Mouse (Mus musculus) gastrocnemius, adult 2 months (tissue): ENCODE measurements around the gene Gm5426. TPM values are rescaled to one million over a fixed set of nuclear protein-coding genes. Genes with fewer than 3 reads are reported as not detected.
"Not testable (repeated sequence)": the region's sequence is repeated elsewhere in the genome, so short reads cannot be mapped to it uniquely, and the experiment has no call there.

ENCODE experiments used
- DNase-seq: peaks from one replicate; pipeline ENCODE4 v3.0.0; 2022
- H3K27ac ChIP-seq: fragments of 200-600 bp; 2 replicates; pipeline ENCODE4 v1.8.1; 2022; ENCODE audit warnings: mild to moderate bottlenecking
- H3K4me3 ChIP-seq: fragments of 200-600 bp; 2 replicates; pipeline ENCODE4 v1.8.1; 2022; ENCODE audit warnings: mild to moderate bottlenecking, moderate library complexity
- CTCF ChIP-seq: fragments of 200-600 bp; IDR thresholded peaks from 2 replicates; pipeline ENCODE4 v1.8.1; 2022; ENCODE audit warnings: antibody characterized with exemption, mild to moderate bottlenecking, moderate library complexity
- intact Hi-C: fragments of 180-260 bp; cut with DNase I; formaldehyde crosslinking; loops from one replicate; pipeline ENCODE4 v1.15.1; 2025
- long read RNA-seq, 2 experiments: library from polyadenylated mRNA; stranded (forward); transcript quantifications; one replicate each; pipeline ENCODE4 v2.0.0; 2021
- total RNA-seq, 2 experiments: library from RNA; stranded (reverse); gene quantifications; 2 replicates each; pipeline ENCODE4 v1.2.3; 2021

Gene Gm5426
- not detected for total RNA-seq
- long read RNA-seq, experiment 1: 0 reads
- long read RNA-seq, experiment 2: 0 reads

DNA sequence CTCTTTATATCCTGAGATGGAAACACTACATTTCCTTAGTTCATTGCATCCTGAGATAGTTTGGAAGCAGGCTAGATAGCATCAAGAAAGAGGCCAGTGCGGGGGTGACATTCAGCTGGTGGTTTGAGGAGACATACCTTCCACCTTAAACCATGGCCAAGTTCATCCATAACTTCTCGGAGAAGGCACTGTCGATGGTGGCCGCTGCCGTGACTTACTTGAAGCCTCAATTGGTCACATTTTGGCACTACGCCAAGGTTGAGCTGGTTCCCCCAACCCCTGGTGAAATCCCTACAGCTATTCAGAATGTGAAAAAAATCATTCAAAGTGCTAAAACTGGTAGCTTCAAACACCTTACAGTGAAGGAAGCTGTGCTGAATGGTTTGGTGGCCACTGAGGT is at the start of gene Gm5426:
TSS of gene Gm5426 (plus strand) at position 153 of the 400 bp plus-strand sequence.
- DNase-seq, H3K4me3 ChIP-seq, intact Hi-C loops, H3K27ac ChIP-seq: not testable (repeated sequence)

DNA sequence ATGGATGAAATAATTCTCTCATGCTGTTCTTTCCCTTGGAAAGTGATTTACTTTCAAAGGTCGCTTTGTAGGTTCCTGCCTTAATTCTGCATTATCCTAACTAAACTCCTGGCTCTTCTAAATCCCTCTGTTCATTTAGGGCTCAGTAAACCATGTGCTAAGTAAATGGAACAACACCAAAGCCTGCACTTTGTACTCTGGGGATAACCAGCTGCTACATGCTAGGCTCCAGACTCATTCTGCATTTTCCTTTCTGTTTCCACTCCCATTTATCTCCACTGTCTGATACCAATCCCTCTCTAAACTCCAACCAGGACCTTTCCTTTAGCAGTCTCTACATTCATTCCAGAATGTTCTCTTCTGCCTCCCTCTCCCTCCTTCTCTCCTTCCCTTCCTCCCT is 46.7 kb upstream of the Gm5426 start:
- no peak overlapping the region for H3K4me3 ChIP-seq
- TF ChIP-seq CTCF: no peak
- intact Hi-C loops: no loop called here
- H3K27ac ChIP-seq: no peak overlapping the region
- DNase-seq: no peak

DNA sequence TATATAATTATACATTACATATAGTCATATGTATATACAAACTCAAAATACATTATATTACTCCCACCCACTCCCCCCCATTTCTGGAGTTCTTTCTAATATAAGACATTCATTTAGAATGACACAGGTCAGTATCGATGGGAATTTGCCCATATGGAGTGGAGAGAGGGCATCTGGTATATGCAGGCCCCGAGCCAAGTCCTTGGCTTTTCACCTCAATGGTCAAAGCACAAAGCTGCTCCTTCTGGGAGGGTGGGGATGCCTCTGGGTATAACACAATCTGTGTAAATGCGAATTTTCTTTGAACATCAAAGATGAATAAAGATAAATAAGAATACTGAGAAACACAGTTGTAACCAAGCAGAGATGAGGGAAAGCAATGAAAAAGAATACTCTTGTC is 46.0 kb upstream of the Gm5426 start:
- no peak overlapping the region for H3K4me3 ChIP-seq
- no peak overlapping the region for H3K27ac ChIP-seq
- intact Hi-C loops: no loop called here
- no peak for TF ChIP-seq CTCF
- DNase-seq: no peak

DNA sequence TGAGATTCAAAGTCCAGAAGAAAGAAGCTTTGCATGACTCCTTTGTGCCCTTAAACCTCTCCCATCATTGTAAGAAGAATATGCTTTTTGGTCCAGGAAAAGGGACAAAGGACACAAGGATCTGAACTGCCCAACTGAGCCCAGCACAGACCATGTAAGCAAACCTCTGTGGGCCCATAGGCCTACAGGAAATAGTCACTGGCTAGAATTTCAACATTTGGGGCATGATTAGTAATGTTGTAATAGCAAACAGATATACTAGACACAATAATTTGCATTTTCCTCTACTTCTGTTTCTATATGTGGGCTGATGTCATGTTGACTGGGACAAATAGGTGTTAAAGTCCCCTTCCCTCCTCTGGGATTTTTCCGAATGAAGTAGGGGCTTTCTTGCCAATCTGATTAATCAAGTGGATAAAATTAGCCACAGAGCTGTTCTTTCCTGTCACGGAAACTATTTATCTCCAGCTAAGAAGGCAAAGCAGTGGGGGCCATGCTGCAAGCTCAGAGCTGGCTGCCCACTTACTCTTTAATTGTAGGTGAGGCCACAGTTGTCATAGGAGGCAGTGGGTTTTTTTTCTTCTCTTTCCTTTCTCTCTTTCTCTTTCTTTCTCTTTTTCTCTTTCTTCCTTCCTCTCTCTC is 42.4 kb upstream of the Gm5426 start:
- no peak overlapping the region for H3K27ac ChIP-seq
- H3K4me3 ChIP-seq: no peak overlapping the region
- intact Hi-C loops: no loop called here
- DNase-seq: no peak
- TF ChIP-seq CTCF: no peak

DNA sequence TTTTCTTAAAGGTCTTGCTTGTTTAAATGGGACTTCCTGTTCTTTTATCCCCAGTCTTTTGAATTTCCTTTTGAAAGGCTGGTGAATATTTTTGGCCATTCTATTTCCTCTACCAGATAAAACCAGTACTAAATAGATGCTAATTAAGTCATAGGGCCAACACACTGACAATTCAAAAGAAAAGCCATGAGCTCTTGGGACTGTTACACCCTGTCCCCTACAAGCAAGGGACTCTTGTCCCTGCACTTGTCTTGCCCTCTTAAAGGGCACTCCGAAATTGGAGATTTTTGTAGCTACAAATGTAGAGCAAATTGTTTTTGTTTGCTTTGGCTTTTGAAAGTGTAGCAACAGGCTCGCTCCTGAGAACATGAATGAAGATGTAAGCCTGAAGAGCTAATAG is 41.8 kb upstream of the Gm5426 start:
- H3K4me3 ChIP-seq: no peak overlapping the region
- TF ChIP-seq CTCF: no peak
- no peak overlapping the region for H3K27ac ChIP-seq
- intact Hi-C loops: no loop called here
- no peak for DNase-seq

DNA sequence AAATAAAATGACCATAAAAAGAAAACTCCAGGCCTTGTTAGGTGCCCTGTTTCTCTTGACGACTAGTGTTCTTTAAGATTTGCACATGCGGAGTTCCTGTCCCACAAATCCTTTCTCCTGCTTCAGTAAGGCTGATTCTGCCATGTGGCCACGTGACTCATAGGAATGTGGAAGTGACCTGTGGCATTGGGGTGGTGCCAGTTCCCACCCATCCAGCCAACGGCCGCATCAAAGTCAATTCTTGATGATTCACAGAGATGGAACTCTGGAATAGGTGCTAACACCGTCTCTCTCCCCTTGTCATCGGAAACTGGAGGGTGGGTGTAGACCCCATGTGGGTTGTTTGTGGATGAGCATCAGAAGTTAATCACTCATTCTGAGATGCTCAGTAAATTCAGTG is 39.7 kb upstream of the Gm5426 start:
- TF ChIP-seq CTCF: no peak
- intact Hi-C loops: no loop called here
- no peak overlapping the region for H3K4me3 ChIP-seq
- DNase-seq: no peak
- H3K27ac ChIP-seq: no peak overlapping the region

DNA sequence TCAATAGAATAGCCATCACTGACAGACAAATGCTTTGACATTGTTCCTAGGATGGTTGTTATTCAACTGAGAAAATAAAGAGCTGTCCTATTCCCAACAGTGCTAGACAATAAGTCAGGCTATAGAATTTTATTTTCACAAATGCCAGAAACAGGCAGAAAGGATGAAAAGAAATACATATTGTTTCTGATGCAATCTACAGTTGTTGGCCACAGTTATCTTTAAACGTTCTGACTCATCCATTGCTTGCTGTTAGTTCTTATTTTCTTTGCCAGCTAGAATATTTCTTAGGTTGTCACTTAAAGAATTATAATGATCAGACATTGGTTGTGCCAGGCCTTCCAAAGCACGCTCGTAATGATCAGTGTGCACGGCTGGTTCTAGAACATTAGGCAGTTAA is 35.4 kb upstream of the Gm5426 start:
- H3K27ac ChIP-seq: no peak overlapping the region
- H3K4me3 ChIP-seq: no peak overlapping the region
- intact Hi-C loops: no loop called here
- DNase-seq: no peak
- TF ChIP-seq CTCF: no peak

DNA sequence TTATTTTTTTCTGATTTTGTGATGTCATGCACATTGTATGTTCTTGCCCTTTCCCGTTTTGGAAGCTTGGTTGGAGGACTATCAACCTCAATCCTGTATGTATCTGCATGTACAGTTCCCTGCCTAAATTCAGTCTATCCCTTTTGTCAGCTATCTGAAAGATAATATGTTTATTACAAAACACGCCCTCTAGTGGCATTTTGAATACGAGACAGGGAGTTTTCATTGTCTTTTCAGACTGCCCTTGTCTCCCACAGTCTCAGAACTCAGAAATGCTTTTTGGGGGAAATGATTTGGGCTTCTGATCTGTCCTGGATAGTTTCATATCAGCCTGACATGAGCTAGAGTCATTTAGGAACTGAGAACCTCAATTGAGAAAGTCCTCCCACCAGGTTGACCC is 32.2 kb upstream of the Gm5426 start:
- peak; percentile 23; the same call in 1 of the 2 replicates for TF ChIP-seq CTCF
- intact Hi-C loops: no loop called here
- Histone ChIP-seq H3K27ac (no peak overlapping the region), H3K4me3 (no peak overlapping the region)
- DNase-seq: no peak

DNA sequence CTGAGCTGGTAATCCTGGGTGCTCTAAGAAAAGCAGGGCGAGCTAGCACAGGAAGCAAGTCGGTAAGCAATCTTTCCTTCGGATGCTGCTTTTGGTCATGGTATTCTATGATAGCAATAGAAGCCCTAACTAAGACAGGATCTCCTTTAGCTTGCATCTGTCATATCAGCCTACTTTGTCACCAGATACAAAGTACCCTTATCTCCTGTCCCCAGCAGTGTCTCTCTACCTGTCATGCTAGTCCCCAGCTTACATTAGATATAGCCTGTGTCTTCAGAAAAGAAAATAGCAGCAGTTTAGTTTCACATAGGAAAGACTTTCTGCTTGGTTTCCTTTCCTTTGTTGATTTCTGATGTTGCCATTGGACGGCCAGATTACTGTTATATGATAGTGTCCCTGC is 31.8 kb upstream of the Gm5426 start:
- DNase-seq: no peak
- H3K4me3 ChIP-seq: no peak overlapping the region
- intact Hi-C loops: no loop called here
- H3K27ac ChIP-seq: no peak overlapping the region
- TF ChIP-seq CTCF: no peak

DNA sequence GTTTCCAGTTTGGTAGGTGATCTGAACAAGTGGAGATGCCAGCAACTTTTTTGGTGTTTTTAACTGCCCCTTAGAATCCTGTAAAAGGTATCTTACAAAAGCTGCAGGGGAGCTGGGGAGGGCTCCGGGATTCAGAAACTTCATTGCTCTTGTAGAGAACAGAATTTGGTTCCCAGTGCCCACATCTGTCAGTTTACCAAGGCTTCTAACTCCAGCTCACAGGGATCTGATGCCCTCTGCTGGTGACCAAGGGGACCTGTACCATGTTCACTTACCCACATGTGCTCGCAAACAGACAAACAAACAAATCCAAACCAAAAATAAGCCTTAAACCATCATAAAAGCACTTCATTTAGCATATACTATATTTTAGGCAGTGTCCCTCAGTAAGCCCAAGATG is 31.3 kb upstream of the Gm5426 start:
- TF ChIP-seq CTCF: peak; percentile 47
- intact Hi-C loops: no loop called here
- no peak overlapping the region for H3K4me3 ChIP-seq
- no peak for DNase-seq
- no peak overlapping the region for H3K27ac ChIP-seq

DNA sequence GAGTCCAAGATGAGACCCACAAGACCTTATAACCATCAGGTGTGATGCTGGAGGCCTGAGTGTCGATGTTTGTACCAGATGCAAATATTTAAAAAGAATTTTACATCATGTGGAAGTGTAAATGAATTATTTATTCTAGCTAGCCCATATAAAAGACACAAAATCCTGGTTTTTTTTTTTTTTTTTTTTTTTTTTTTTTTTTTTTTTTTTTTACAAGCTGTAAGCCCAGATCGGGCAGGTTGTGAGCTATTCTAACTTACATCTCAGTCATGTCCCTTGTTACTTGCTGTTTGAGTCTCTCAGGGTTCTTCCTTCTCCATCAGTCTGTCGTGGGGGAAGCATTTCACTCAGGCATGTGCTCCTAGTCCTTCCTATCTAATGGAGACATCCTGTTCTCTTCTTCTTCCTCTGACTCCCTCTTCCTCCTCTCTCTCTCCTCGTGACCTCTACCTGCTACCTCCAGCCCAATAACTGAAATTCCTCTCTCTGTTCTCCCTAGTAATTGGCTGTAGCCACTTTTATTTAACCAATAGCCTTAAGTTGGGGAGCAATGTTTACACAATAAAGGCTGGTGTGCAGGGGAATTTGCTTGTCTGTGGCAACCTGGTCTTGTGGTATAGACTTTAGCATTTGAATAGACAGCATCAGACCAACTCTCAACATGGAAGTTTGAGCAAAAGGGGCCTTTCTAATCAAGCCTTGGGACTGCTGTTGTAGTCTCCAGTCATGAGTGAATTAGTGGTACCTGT is 29.3 kb upstream of the Gm5426 start:
- intact Hi-C loops: no loop called here
- Histone ChIP-seq H3K4me3 (no peak overlapping the region), H3K27ac (no peak overlapping the region)
- no peak for DNase-seq
- no peak for TF ChIP-seq CTCF

DNA sequence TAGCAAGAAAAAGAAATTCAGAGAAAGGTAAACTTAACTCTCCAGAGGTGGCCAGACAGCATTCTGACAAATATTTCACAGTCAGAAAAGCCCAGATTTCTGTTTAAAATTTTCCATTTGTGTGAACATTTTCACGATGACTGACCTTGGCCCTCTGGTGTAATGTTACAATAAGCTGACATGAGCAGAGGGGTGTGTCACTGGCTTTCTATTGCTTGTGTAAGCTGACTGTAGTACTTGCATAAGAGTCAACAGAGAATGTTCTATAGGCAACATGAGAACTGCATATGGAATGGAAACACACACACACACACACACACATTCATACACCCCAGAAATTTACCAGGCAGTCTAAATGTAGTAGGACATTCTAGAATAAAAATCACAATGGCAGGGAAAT is 28.6 kb upstream of the Gm5426 start:
- H3K4me3 ChIP-seq: no peak overlapping the region
- no peak for DNase-seq
- intact Hi-C loops: no loop called here
- no peak for TF ChIP-seq CTCF
- H3K27ac ChIP-seq: no peak overlapping the region

DNA sequence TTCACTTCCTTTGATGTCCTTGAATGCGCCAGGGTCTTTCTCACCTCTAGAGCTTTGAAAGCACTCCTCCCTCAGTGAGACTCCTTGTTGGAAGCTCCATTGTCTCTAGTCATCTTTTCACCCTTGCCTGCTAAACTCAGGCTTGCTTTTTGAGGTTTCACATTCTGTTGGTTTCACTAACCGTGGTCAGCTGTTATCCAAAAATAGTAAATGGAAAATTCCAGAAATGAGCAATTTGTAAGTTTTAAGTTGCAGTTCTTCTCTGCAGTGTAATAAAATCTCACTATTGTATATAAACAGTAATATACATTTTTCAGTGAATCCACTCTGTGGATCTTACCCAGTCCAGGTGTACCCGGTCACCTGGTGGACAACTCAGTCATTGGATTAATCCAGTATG is 21.1 kb upstream of the Gm5426 start:
- Histone ChIP-seq H3K4me3 (no peak overlapping the region), H3K27ac (no peak overlapping the region)
- no peak for DNase-seq
- no peak for TF ChIP-seq CTCF
- intact Hi-C loops: no loop called here

DNA sequence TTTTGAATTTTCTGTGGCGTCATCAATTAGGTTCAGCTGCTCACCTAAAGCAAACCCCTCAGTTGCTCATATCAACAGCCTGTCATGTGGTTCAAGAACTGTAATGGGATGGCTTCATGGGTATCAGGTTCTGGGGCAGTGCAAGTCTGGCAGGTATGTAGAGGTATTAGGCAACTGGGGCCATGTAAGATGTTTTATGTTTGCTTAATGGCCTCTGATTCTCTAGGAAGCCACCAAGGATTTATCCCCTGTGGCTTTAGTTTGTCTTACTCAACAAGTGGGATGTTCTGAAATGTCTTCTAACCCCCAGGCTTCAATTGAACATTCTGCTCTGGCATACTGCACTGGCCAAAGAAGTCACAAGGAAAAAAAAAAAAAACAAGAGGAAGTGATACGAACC is 15.6 kb upstream of the Gm5426 start:
- H3K27ac ChIP-seq: no peak overlapping the region
- intact Hi-C loops: no loop called here
- TF ChIP-seq CTCF: no peak
- DNase-seq: no peak
- no peak overlapping the region for H3K4me3 ChIP-seq
